Mouse (Mus musculus) forebrain, embryonic 11.5 days (tissue): Measurements from ENCODE around the gene Ankrd28. TPM values are rescaled to one million over a fixed set of nuclear protein-coding genes. Genes with fewer than 3 reads are reported as not detected.
"Not testable (repeated sequence)": the region's sequence is repeated elsewhere in the genome, so short reads cannot be mapped to it uniquely, and the experiment has no call there.

Experiments used
- ATAC-seq: fragments of 200-750 bp; cut with Nextera tagmentation; replicated peaks from 2 replicates; pipeline ENCODE4 v1.8.0; 2017; ENCODE audit warnings: moderate TSS enrichment; ENCODE audit not compliant: low FRiP score
- DNase-seq: peaks from one replicate; pipeline ENCODE4 v3.0.0-alpha.2; 2017; ENCODE audit warnings: low spot score
- H3K27ac ChIP-seq: fragments of 300-500 bp; sonication (generic); 2 replicates; pipeline ENCODE4 v1.5.1; 2014; ENCODE audit warnings: low read depth, low read length
- H3K27me3 ChIP-seq: fragments of 300-500 bp; sonication (generic); 2 replicates; pipeline ENCODE4 v1.6.1; 2014; ENCODE audit warnings: mild to moderate bottlenecking, low read length, mixed read lengths; ENCODE audit not compliant: control insufficient read depth, insufficient read depth
- H3K36me3 ChIP-seq: fragments of 300-500 bp; sonication (generic); 2 replicates; pipeline ENCODE4 v1.6.1; 2014; ENCODE audit warnings: mild to moderate bottlenecking, low read length, moderate library complexity, mixed read lengths; ENCODE audit not compliant: control insufficient read depth, insufficient read depth
- H3K4me1 ChIP-seq: fragments of 300-500 bp; sonication (generic); replicated peaks from 2 replicates; pipeline ENCODE4 v1.6.1; 2014; ENCODE audit warnings: low read length, mixed read lengths; ENCODE audit not compliant: control insufficient read depth, insufficient read depth
- H3K4me2 ChIP-seq: fragments of 300-500 bp; sonication (generic); 2 replicates; pipeline ENCODE4 v1.6.1; 2014; ENCODE audit warnings: low read depth, mild to moderate bottlenecking, low read length, moderate library complexity, mixed read lengths; ENCODE audit not compliant: severe bottlenecking
- H3K4me3 ChIP-seq: fragments of 300-500 bp; sonication (generic); 2 replicates; pipeline ENCODE4 v1.5.1; 2014; ENCODE audit warnings: low read depth, low read length
- H3K9ac ChIP-seq: fragments of 300-500 bp; sonication (generic); 2 replicates; pipeline ENCODE4 v1.6.1; 2014; ENCODE audit warnings: low read length
- H3K9me3 ChIP-seq: fragments of 300-500 bp; sonication (generic); 2 replicates; pipeline ENCODE4 v1.6.1; 2016; ENCODE audit warnings: low read length, mixed read lengths; ENCODE audit not compliant: control insufficient read depth
- WGBS: fragments of 180-500 bp; shearing (Covaris S2); extraction: QIAGEN DNeasy Blood & Tissue Kit; methylation state at CpG from one replicate; pipeline ENCODE4 v1.1.7; 2014; 5-methylcytosine and 5-hydroxymethylcytosine counted together
- polyA plus RNA-seq: library from polyadenylated mRNA; unstranded; fragments of >200 nt; fragmentation: Nextera tagmentation; extraction: Ambion mirVana; gene quantifications from 2 replicates; pipeline ENCODE4 v1.2.1, GENCODE M21; 2014

Gene Ankrd28
- 13.8 and 14.1 TPM in 2 replicates for polyA plus RNA-seq

DNA sequence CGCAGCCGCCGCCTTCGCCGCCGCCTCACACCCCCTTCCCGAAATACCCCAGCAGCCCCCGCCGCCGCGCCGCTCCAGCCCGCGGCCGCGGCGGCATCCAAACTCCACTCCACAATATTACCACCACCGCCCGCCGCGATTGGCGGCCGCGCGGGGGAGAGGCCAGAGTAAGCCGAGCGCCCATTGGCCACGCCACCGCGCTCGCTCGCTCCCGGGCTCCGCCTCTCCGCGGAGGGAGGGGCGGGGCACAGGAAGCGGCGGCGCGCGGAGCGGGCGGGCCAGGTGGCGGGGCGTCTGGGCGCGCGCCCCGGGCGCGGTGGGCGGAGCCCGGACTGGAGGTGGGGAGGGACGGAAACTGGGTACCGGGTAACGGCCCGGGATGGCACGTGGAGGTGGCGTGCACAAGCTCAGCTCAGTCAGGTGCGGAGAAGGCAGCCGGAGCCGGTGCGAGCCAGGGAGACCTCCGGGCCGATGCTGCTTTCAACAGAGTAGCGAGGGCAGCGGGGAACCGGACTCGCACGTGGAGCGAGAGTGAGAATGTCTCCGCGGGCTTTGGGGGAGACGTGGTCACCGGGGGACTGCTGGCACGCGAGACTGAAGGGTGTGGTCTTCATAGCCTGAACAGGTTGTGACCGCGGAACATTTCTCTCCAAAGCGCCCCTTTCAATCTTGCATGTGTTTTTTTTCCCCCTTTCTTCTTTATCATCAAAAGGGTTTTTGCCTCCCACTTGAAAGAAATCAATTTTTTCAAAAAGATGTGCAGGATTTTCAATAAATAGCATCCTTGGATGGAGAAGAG, at the start of gene Ankrd28:
Gene Ankrd28 (minus strand): TSS at position 81 of the 799 bp plus-strand sequence.
- no peaks in the 10 kb centered on the region for H3K27me3 ChIP-seq
- peak within 1 kb of the TSS; percentile 85 for H3K9ac ChIP-seq
- H3K27ac ChIP-seq: peak within 1 kb of the TSS; percentile 93
- under 1% methylated on average over 77 of the region's 81 CpGs for WGBS
- peaks cover 2% of the 10 kb centered on the region; the same call in 1 of the 2 replicates for H3K4me1 ChIP-seq
- H3K9me3 ChIP-seq: no peaks in the 10 kb centered on the region
- peak within 1 kb of the TSS; percentile 87 for H3K4me2 ChIP-seq
- peak within 1 kb of the TSS; percentile 94 for H3K4me3 ChIP-seq
- DNase-seq (peak; percentile 98), ATAC-seq (peak; percentile 98)
- H3K36me3 ChIP-seq: no peaks in the 10 kb centered on the region

DNA sequence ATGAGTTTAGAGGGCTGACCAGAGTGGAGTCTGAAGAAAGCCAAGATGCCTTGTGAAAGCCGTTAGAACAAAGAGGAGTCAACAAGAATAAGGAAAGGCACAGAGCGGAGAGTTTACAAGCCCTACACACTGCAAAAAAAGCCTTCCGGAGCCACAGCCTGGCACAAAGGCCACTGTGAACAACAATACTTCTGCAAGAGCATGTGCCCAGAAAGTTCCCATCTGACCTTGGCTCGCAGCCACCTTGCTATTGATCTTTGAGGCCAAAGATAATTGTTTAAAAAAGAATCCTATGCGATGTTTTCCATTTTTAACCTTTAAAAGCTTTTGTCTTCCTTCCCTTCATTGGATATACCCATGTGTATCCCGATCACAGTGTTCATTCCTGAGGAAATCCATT, 49.0 kb upstream of the Ankrd28 start:
- H3K9me3 ChIP-seq: no peaks in the 10 kb centered on the region
- no peak overlapping the region for H3K27ac ChIP-seq
- no peak for DNase-seq
- no peak overlapping the region for H3K4me2 ChIP-seq
- no peaks in the 10 kb centered on the region for H3K4me1 ChIP-seq
- WGBS: 88% methylated on average over 6 of the region's 6 CpGs
- H3K4me3 ChIP-seq: no peak overlapping the region
- no peak overlapping the region for H3K9ac ChIP-seq
- H3K27me3 ChIP-seq: no peaks in the 10 kb centered on the region
- H3K36me3 ChIP-seq: no peaks in the 10 kb centered on the region
- no peak for ATAC-seq

DNA sequence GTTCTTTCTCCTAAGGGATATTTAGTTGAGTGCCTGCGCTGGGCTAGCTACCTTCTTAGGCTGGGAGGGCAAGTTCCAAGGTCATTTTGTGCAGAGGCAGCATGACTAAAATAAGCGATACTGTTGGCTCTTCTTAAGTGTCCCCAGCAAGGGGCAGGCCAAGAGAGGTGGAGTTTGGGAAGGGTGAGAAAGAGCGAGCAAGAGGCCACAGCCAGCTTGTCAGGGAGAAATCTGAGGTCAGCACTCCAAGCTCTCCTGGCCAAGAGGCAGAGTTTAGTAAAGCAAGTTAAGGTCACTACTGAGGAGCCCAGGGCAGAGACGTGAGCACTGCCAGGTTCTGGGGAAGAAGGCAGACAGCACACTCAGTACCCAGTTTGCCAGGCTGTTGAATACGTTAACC, 41.7 kb upstream of the Ankrd28 start:
- Histone ChIP-seq H3K27ac (no peak overlapping the region), H3K4me2 (no peak overlapping the region), H3K4me1 (no peaks in the 10 kb centered on the region), H3K9ac (no peak overlapping the region), H3K36me3 (no peaks in the 10 kb centered on the region), H3K9me3 (no peaks in the 10 kb centered on the region; the same call in 1 of the 2 replicates), H3K27me3 (no peaks in the 10 kb centered on the region), H3K4me3 (no peak overlapping the region)
- DNase-seq (no peak), ATAC-seq (no peak)
- 88% methylated on average over 5 of the region's 5 CpGs for WGBS

DNA sequence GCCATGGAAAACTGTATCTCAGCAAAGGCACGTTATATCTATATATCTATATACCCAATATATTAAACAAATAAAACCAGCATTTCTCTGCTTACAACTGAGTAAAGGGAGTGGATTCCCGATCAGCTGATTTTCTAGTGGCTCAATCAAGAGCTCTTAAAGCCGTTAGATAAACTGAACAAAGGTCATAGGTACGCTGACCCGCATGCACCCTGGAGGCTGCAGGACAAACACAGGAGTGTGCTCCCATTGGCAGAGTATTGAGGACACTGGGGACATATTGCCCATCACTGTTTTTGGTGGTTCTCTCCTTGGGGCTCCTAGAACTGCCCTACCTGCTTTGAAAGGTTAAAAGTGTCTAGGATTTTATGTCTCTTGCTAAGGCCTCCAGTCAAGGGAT, 40.0 kb upstream of the Ankrd28 start:
- Histone ChIP-seq H3K9ac (no peak overlapping the region), H3K36me3 (no peaks in the 10 kb centered on the region), H3K9me3 (peaks cover 3% of the 10 kb centered on the region; the same call in 1 of the 2 replicates), H3K27me3 (no peaks in the 10 kb centered on the region), H3K27ac (no peak overlapping the region), H3K4me2 (no peak overlapping the region), H3K4me1 (no peaks in the 10 kb centered on the region), H3K4me3 (no peak overlapping the region)
- no peak for DNase-seq
- no peak for ATAC-seq
- WGBS: 91% methylated on average over 5 of the region's 5 CpGs

DNA sequence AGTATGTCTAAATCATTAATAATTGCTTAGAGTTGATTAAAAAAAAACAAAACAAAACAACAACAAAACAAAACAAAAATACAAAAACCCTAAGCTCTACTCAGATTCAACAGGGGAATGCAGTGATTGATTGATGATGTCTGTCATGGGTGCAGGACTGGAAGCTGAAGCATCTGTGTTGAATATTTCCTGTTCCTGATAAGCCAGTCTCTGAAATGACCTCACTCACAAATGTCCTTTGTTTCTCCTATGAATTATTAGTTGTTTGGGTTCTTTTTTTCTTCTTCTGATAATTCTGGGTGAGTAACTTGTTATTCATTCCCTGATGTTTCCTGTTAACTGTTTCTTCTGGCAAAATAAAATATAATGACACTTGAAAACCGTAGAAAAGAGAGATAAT, 38.1 kb upstream of the Ankrd28 start:
- ATAC-seq (no peak), DNase-seq (no peak)
- Histone ChIP-seq H3K9me3 (peaks cover 3% of the 10 kb centered on the region; the same call in 1 of the 2 replicates), H3K4me2 (no peak overlapping the region), H3K4me3 (no peak overlapping the region), H3K4me1 (no peaks in the 10 kb centered on the region), H3K9ac (no peak overlapping the region), H3K27me3 (no peaks in the 10 kb centered on the region), H3K36me3 (no peaks in the 10 kb centered on the region), H3K27ac (no peak overlapping the region)
- WGBS: 85% methylated on average over 1 of the region's 1 CpGs

DNA sequence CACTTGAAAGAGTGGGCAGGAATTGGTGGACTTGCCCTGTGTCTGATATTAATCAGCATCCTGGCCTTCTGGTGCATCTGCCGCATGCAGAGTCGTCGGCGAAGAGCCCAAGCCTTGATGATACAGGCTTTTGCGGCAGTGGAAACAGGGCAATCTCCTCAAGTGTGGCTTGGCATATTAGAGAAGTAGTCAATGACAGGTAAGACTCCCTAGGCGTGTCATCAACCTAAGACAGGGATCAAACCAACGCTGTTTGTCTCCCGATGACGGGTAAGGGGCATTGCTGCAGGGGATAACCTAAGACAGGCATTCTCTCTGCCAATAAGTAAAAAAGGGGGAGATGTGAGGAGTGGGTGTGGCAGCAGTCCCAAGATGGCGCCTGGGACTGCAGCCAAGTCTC, 35.9 kb upstream of the Ankrd28 start:
- 97% methylated on average over 10 of the region's 10 CpGs for WGBS
- not testable (repeated sequence) for ATAC-seq

DNA sequence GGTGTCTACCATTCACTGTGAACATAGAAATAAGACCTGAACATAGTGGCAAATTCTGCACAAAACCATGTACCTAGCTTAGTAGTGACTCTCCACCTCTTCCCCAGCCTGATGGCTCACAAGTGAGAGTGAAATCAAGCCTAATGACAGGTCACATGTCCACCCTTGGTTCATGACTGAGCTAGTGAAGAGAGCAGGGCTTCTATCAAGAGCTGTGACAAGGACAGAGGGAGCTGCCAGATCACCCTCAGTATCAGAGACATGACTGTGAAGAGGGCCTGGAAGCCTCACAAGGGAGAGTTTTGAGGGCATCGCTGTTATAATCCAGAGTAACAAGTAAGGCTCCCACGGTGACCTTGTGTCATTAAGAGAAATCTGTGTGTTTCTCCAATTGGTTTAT, 28.2 kb upstream of the Ankrd28 start:
- Histone ChIP-seq H3K4me2 (no peak overlapping the region), H3K4me1 (no peaks in the 10 kb centered on the region), H3K9ac (no peak overlapping the region), H3K27ac (no peak overlapping the region), H3K9me3 (no peaks in the 10 kb centered on the region; the same call in 1 of the 2 replicates), H3K27me3 (no peaks in the 10 kb centered on the region), H3K36me3 (no peaks in the 10 kb centered on the region), H3K4me3 (no peak overlapping the region)
- DNase-seq: no peak
- ATAC-seq: no peak
- 95% methylated on average over 2 of the region's 2 CpGs for WGBS

More for the DNA sequence above, 35.9 kb upstream of the Ankrd28 start:
- H3K9ac ChIP-seq, H3K36me3 ChIP-seq, H3K4me3 ChIP-seq, H3K9me3 ChIP-seq, H3K4me1 ChIP-seq, H3K27me3 ChIP-seq, DNase-seq, H3K4me2 ChIP-seq, H3K27ac ChIP-seq: not testable (repeated sequence)

DNA sequence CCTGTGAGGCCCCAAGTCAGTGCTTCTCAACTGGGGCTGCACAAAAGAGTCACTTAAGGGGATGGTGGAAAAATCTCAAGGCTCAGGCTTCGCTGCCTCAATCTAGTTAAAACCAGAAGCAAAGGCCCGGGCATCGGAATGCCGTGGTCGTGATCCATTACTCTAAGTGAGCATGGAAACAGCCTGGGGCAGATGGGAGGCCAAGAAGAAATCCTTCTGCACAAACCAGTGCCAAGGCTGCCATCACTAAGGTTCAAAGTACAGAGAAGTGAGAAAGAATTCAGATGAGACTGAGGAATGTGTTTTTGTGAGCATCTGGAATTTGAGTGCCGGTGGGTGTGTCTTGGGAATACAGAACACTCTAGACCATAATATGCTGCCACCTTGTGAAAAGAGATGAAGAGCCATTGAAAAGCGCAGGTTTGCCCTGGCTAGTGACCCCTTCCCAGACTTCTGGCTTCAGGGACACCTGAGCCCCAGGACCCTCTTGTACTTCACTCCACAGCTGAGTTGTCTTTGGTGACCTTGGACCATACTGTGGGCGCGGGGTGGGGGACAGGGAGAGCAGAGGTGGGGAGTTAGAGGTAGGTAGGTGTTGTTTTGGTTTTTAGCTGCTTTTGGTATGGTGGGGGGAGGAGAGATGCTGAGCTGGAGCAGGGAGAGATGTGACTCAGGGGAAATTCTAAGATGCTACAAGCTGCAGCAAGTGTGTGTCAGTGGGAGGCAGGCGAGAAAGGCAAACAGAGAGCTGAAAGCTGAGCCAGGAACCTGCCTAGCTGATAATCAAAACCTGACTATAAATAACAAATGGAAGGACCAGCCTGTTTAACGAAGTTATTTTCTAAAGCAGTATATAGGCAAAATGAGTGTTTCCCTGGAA, 26.9 kb upstream of the Ankrd28 start:
- no peaks in the 10 kb centered on the region for H3K36me3 ChIP-seq
- H3K4me3 ChIP-seq: no peak overlapping the region
- no peaks in the 10 kb centered on the region; the same call in 1 of the 2 replicates for H3K9me3 ChIP-seq
- H3K27me3 ChIP-seq: no peaks in the 10 kb centered on the region
- no peak overlapping the region for H3K4me2 ChIP-seq
- H3K4me1 ChIP-seq: no peaks in the 10 kb centered on the region
- 74% methylated on average over 11 of the region's 11 CpGs for WGBS
- H3K9ac ChIP-seq: no peak overlapping the region
- ATAC-seq (no peak), DNase-seq (no peak)
- no peak overlapping the region for H3K27ac ChIP-seq
